Mouse (Mus musculus): ENCODE results near the gene C130032M10Rik. TPM values are rescaled to one million over a fixed set of nuclear protein-coding genes. Genes with fewer than 3 reads are reported as not detected.
A peak's percentile ranks its signal among the peaks of the same experiment; 100 is the strongest.
"Not testable (repeated sequence)": the region's sequence is repeated elsewhere in the genome, so short reads cannot be mapped to it uniquely, and the experiment has no call there.

Gene C130032M10Rik
- polyA plus RNA-seq, 1 experiment from 2014 or later: not detected

DNA sequence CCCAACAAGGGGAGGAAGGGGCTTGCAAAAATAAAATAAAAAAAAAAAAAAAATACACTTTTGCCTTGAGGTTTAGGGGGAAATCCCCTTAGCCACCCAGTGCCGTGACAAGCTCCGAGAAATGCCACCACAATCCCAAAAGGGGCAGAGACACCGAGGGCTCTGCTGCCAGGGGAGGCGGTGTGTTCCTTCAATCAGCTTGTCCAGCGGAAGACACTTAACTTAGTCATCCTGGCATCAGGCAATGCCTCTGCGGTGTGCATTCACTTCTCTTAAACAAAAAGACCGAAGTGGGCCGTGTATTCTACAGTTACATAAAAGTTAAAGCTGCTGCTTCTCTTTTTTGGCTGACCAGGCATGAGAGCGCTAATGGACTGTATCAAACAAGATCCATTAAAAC is 8.1 kb upstream of the C130032M10Rik start:
- Histone ChIP-seq H3K27me3 (replicated peaks; ENCODE audit: control insufficient read depth, insufficient read depth, low read length) (no peaks in the 10 kb centered on the region), H3K9me3 (ENCODE audit: control insufficient read depth) (peaks cover under 1% of the 10 kb centered on the region; the same call in 1 of the 2 replicates), H3K4me1 (replicated peaks; ENCODE audit: control insufficient read depth, insufficient read depth, low read length) (0 out of 2 replicates have a peak, but pooled peaks cover 3% of the 10 kb centered on the region), H3K36me3 (ENCODE audit: control insufficient read depth, insufficient read depth) (peaks cover under 1% of the 10 kb centered on the region; the same call in 1 of the 2 replicates), H3K9ac (ENCODE audit: low read depth, low read length) (no peak overlapping the region), H3K4me2 (replicated peaks; ENCODE audit: low read depth) (no peak overlapping the region), H3K27ac (ENCODE audit: low read depth, low read length) (no peak overlapping the region), H3K4me3 (ENCODE audit: low read depth, low read length) (no peak overlapping the region)
- TF ChIP-seq CTCF (IDR thresholded peaks at IDR 0.05; ENCODE audit: low read depth): no peak
- ATAC-seq: no peak
- 82% methylated on average over 9 of the region's 9 CpGs for WGBS

DNA sequence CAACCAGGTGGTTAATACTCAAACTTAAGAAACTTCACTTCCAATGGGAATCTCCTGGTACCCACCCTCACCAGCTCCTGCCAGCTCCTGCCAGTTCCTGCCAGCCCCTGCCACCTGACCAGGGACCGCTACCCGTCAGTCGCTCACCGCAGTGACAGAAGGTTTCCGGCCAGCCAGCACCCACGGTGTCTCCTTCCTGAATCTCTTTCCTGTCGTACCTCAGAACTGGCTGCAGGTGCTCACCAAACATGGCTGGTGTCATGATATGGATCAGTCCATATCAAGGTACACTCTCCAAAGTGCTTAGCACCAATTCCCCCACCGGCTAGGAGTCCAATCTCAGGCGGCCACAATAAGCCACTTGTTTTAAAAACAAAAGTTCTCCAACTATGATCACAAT is 5.7 kb upstream of the C130032M10Rik start:
- peaks cover 18% of the 10 kb centered on the region for H3K36me3 ChIP-seq (ENCODE audit: control insufficient read depth, insufficient read depth)
- peaks cover 3% of the 10 kb centered on the region; the same call in 1 of the 2 replicates for H3K9me3 ChIP-seq (ENCODE audit: control insufficient read depth)
- no peak overlapping the region for H3K9ac ChIP-seq (ENCODE audit: low read depth, low read length)
- no peak overlapping the region for H3K4me3 ChIP-seq (ENCODE audit: low read depth, low read length)
- H3K27ac ChIP-seq (ENCODE audit: low read depth, low read length): no peak overlapping the region; the same call in 1 of the 2 replicates
- H3K4me1 ChIP-seq (replicated peaks; ENCODE audit: control insufficient read depth, insufficient read depth, low read length): no peaks in the 10 kb centered on the region
- H3K4me2 ChIP-seq (replicated peaks; ENCODE audit: low read depth): no peak overlapping the region
- no peak for ATAC-seq
- H3K27me3 ChIP-seq (replicated peaks; ENCODE audit: control insufficient read depth, insufficient read depth, low read length): no peaks in the 10 kb centered on the region
- WGBS: 95% methylated on average over 9 of the region's 9 CpGs
- TF ChIP-seq CTCF (IDR thresholded peaks at IDR 0.05; ENCODE audit: low read depth): no peak

DNA sequence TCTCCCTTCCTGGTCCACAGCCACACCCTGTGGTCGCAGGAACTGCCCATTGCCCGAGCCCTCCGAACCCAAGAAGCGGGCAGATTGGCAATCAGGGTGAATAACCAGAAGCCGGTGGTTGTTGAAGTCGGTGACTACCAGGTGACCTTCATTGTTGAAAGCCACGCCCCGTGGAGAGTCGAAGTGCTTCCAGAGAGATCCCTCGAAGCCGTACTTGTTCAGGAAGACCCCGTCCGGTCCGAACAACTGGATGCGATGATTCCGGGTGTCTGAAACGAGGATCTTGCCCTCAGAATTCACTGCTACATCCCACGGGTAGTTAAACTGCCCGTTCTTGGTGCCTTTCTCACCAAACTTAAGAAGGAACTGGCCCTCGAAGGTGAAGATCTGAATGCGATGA is 2.7 kb upstream of the C130032M10Rik start:
- peaks cover 18% of the 10 kb centered on the region for H3K36me3 ChIP-seq (ENCODE audit: control insufficient read depth, insufficient read depth)
- TF ChIP-seq CTCF (IDR thresholded peaks at IDR 0.05; ENCODE audit: low read depth): no peak
- no peak overlapping the region for H3K9ac ChIP-seq (ENCODE audit: low read depth, low read length)
- peak overlapping the region; percentile 46; the same call in 1 of the 2 replicates for H3K27ac ChIP-seq (ENCODE audit: low read depth, low read length)
- no peak overlapping the region for H3K4me3 ChIP-seq (ENCODE audit: low read depth, low read length)
- peaks cover 3% of the 10 kb centered on the region; the same call in 1 of the 2 replicates for H3K9me3 ChIP-seq (ENCODE audit: control insufficient read depth)
- H3K4me2 ChIP-seq (replicated peaks; ENCODE audit: low read depth): no peak overlapping the region
- no peaks in the 10 kb centered on the region for H3K27me3 ChIP-seq (replicated peaks; ENCODE audit: control insufficient read depth, insufficient read depth, low read length)
- H3K4me1 ChIP-seq (replicated peaks; ENCODE audit: control insufficient read depth, insufficient read depth, low read length): 0 out of 2 replicates have a peak, but pooled peaks cover 3% of the 10 kb centered on the region
- no peak for ATAC-seq
- WGBS: 97% methylated on average over 21 of the region's 21 CpGs

DNA sequence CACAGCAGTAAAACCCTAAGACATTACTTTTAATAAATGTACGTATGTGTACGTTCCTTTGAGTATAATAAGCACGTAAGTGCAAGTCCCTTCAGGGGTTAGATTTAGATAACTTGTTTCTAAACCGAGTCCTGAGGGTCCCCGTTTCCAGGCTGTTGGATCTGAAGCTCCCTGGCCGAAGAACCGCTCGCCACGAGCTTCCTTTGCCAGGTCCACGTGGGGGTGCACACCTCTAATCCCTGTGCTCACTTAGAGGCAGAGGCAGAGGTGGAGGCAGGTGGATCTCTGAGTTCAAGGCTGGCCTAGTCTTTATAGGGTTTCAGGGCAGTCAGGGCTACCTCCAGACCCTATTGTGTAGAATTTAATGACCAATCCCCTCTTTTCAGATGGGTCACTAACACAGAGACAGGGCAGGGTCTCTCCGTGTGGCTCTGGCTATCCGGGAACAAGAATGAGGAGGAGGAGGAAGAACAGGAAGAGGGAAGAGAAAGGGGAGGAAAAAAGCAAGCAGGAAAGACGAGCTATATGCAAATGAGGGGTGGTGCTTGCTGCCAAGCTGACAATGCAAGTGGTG is 2.5 kb downstream of the C130032M10Rik start:
- Histone ChIP-seq H3K27ac (ENCODE audit: low read depth, low read length) (0 out of 2 replicates have a peak overlapping the region, but pooled peaks have one; percentile 70), H3K36me3 (ENCODE audit: control insufficient read depth, insufficient read depth) (peaks cover 12% of the 10 kb centered on the region), H3K4me1 (replicated peaks; ENCODE audit: control insufficient read depth, insufficient read depth, low read length) (0 out of 2 replicates have a peak, but pooled peaks cover 3% of the 10 kb centered on the region), H3K4me2 (replicated peaks; ENCODE audit: low read depth) (peak overlapping the region; percentile 13; the same call in 1 of the 2 replicates), H3K9me3 (ENCODE audit: control insufficient read depth) (no peaks in the 10 kb centered on the region), H3K4me3 (ENCODE audit: low read depth, low read length) (no peak overlapping the region), H3K27me3 (replicated peaks; ENCODE audit: control insufficient read depth, insufficient read depth, low read length) (no peaks in the 10 kb centered on the region), H3K9ac (ENCODE audit: low read depth, low read length) (no peak overlapping the region)
- ATAC-seq: no peak
- WGBS: 71% methylated on average over 13 of the region's 13 CpGs
- TF ChIP-seq CTCF (IDR thresholded peaks at IDR 0.05; ENCODE audit: low read depth): no peak

DNA sequence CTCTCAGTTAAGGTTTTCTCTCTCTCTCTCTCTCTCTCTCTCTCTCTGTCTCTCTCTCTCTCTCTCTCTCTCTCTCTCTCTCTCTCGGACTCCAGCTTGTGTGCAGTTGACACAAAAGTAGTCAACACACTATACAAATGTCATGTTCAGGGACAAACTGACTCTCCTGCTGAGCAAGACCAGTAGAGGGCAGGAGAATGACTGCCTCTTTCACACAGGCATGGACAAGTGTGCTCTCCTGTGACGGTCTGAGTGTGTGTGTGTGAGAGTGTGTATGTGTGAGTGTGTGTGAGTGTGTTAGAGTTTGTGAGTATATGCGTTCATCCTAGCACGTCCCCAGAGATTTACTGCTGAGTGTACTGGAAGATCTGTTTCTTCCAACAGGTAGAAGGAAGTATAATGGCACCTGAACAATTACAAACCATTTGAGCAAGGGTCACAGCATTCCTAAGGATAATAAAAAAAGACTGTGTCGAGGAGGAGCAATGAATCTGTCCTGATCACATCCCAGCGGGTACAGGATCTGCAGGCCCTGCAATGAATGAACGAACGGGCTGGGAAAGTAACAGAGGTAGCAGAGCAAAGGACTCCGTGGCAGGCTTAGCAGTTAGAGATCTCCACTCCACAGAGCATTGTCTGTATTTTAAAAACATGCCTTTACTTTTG is 3.4 kb downstream of the C130032M10Rik start:
- Histone ChIP-seq H3K36me3 (ENCODE audit: control insufficient read depth, insufficient read depth) (peaks cover 2% of the 10 kb centered on the region; the same call in 1 of the 2 replicates), H3K4me2 (replicated peaks; ENCODE audit: low read depth) (peak overlapping the region; percentile 41), H3K4me1 (replicated peaks; ENCODE audit: control insufficient read depth, insufficient read depth, low read length) (0 out of 2 replicates have a peak, but pooled peaks cover 3% of the 10 kb centered on the region), H3K9me3 (ENCODE audit: control insufficient read depth) (no peaks in the 10 kb centered on the region), H3K9ac (ENCODE audit: low read depth, low read length) (no peak overlapping the region), H3K4me3 (ENCODE audit: low read depth, low read length) (no peak overlapping the region), H3K27ac (ENCODE audit: low read depth, low read length) (peak overlapping the region; percentile 70), H3K27me3 (replicated peaks; ENCODE audit: control insufficient read depth, insufficient read depth, low read length) (no peaks in the 10 kb centered on the region)
- 23% methylated on average over 9 of the region's 9 CpGs for WGBS
- TF ChIP-seq CTCF (IDR thresholded peaks at IDR 0.05; ENCODE audit: low read depth): peak; percentile 73
- ATAC-seq: peak; percentile 53

DNA sequence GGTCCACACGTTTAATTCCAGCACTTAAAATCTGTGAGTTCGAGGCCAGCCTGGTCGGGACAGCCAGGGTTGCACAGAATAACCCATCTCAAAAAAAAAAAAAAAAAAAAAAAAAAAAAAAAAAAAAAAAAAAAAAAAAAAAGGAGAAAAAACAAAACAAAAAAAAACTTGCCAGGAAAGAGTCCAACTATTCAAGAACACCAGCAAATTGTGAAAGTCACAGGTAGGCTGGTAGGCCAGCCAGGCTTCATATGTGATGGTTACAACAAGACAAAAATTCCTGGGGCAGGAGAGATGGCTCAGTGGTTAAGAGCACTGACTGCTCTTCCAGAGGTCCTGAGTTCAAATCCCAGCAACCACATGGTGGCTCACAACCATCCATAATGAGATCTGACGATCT is 5.0 kb downstream of the C130032M10Rik start:
- H3K4me3 ChIP-seq (ENCODE audit: low read depth, low read length); H3K4me1 ChIP-seq (replicated peaks; ENCODE audit: control insufficient read depth, insufficient read depth, low read length); H3K27ac ChIP-seq (ENCODE audit: low read depth, low read length); H3K9me3 ChIP-seq (ENCODE audit: control insufficient read depth); H3K4me2 ChIP-seq (replicated peaks; ENCODE audit: low read depth); H3K27me3 ChIP-seq (replicated peaks; ENCODE audit: control insufficient read depth, insufficient read depth, low read length); H3K36me3 ChIP-seq (ENCODE audit: control insufficient read depth, insufficient read depth); H3K9ac ChIP-seq (ENCODE audit: low read depth, low read length); ATAC-seq: not testable (repeated sequence)
- WGBS: 54% methylated on average over 4 of the region's 4 CpGs
